Mouse (Mus musculus): Measurements from ENCODE around the gene Gcgr. TPM values are rescaled to one million over a fixed set of nuclear protein-coding genes. Genes with fewer than 3 reads are reported as not detected.

Gcgr gene
- total RNA-seq, 2 experiments from 2014 or later: 0.45 TPM; not detected in 1

- no peak for DNase-seq (ENCODE audit: low spot score)
These were observed 37.8 kb downstream of the Gcgr start for GRCm38 (mm10) chr11:120568324-120568723.

GRCm38 (mm10) chr11:120571122-120571521 lies 40.6 kb downstream of the Gcgr start:
- no peak for DNase-seq (ENCODE audit: low spot score)

GRCm38 (mm10) chr11:120571754-120572416 lies 41.4 kb downstream of the Gcgr start:
- no peak for DNase-seq (ENCODE audit: low spot score)

GRCm38 (mm10) chr11:120572417-120572751 lies 41.9 kb downstream of the Gcgr start:
- no peak for DNase-seq (ENCODE audit: low spot score)

GRCm38 (mm10) chr11:120572752-120573584 lies 42.5 kb downstream of the Gcgr start, which contains the start of gene P4hb:
TSS of gene P4hb (minus strand) at chr11:120573253.
- peak; percentile 100 for DNase-seq (ENCODE audit: low spot score)

GRCm38 (mm10) chr11:120573585-120574277 lies 43.2 kb downstream of the Gcgr start:
- DNase-seq (ENCODE audit: low spot score): no peak

GRCm38 (mm10) chr11:120574278-120574600 lies 43.7 kb downstream of the Gcgr start:
- DNase-seq (ENCODE audit: low spot score): no peak

GRCm38 (mm10) chr11:120575046-120575445 lies 44.5 kb downstream of the Gcgr start:
- DNase-seq (ENCODE audit: low spot score): no peak

- no peak for DNase-seq (ENCODE audit: low spot score)
These were observed 45.4 kb downstream of the Gcgr start for GRCm38 (mm10) chr11:120575940-120576339.

GRCm38 (mm10) chr11:120576365-120576981 lies 46.0 kb downstream of the Gcgr start:
- no peak for DNase-seq (ENCODE audit: low spot score)

- no peak for DNase-seq (ENCODE audit: low spot score)
These were observed 46.9 kb downstream of the Gcgr start for GRCm38 (mm10) chr11:120577211-120578023.

- no peak for DNase-seq (ENCODE audit: low spot score)
These were observed 47.7 kb downstream of the Gcgr start for GRCm38 (mm10) chr11:120578024-120578693.

- DNase-seq (ENCODE audit: low spot score): no peak
These were observed 48.3 kb downstream of the Gcgr start for GRCm38 (mm10) chr11:120578694-120579243.

GRCm38 (mm10) chr11:120579316-120580107 lies 49.0 kb downstream of the Gcgr start:
- peak; percentile 83 for DNase-seq (ENCODE audit: low spot score)

GRCm38 (mm10) chr11:120580190-120580589 lies 49.7 kb downstream of the Gcgr start:
- DNase-seq (ENCODE audit: low spot score): no peak

GRCm38 (mm10) chr11:120580871-120581331 lies 50.4 kb downstream of the Gcgr start:
- DNase-seq (ENCODE audit: low spot score): no peak

- peak; percentile 88 for DNase-seq (ENCODE audit: low spot score)
These were observed 51.2 kb downstream of the Gcgr start, which contains the start of gene Arhgdia for GRCm38 (mm10) chr11:120581490-120582267. TSS of gene Arhgdia (minus strand) at chr11:120581624.

- DNase-seq (ENCODE audit: low spot score): no peak
These were observed 51.9 kb downstream of the Gcgr start for GRCm38 (mm10) chr11:120582268-120582981.
